Mouse (Mus musculus) midbrain, embryonic 15.5 days (tissue): ENCODE results near the gene Ablim1. TPM values are rescaled to one million over a fixed set of nuclear protein-coding genes. Genes with fewer than 3 reads are reported as not detected.

Experiments used
- ATAC-seq: fragments of 200-750 bp; cut with Nextera tagmentation; replicated peaks from 2 replicates; pipeline ENCODE4 v1.8.0; 2017; ENCODE audit warnings: moderate TSS enrichment
- H3K27ac ChIP-seq: fragments of 300-500 bp; sonication (generic); 2 replicates; pipeline ENCODE4 v1.5.1; 2015; ENCODE audit warnings: mild to moderate bottlenecking, inconsistent platforms
- H3K27me3 ChIP-seq: fragments of 300-500 bp; sonication (generic); replicated peaks from 2 replicates; pipeline ENCODE4 v1.6.1; 2015; ENCODE audit warnings: inconsistent platforms
- H3K36me3 ChIP-seq: fragments of 300-500 bp; sonication (generic); replicated peaks from 2 replicates; pipeline ENCODE4 v1.6.1; 2015; ENCODE audit warnings: inconsistent platforms
- H3K4me1 ChIP-seq: fragments of 300-500 bp; sonication (generic); 2 replicates; pipeline ENCODE4 v1.6.1; 2015; ENCODE audit warnings: inconsistent platforms
- H3K4me2 ChIP-seq: fragments of 300-500 bp; sonication (generic); 2 replicates; pipeline ENCODE4 v1.6.1; 2015; ENCODE audit warnings: inconsistent platforms, mild to moderate bottlenecking, moderate library complexity
- H3K4me3 ChIP-seq: fragments of 300-500 bp; sonication (generic); 2 replicates; pipeline ENCODE4 v1.5.1; 2015; ENCODE audit warnings: mild to moderate bottlenecking, inconsistent platforms
- H3K9ac ChIP-seq: fragments of 300-500 bp; sonication (generic); 2 replicates; pipeline ENCODE4 v1.6.1; 2015; ENCODE audit warnings: mild to moderate bottlenecking, inconsistent platforms
- H3K9me3 ChIP-seq: fragments of 300-500 bp; sonication (generic); 2 replicates; pipeline ENCODE4 v1.6.1; 2016; ENCODE audit warnings: inconsistent platforms
- WGBS: fragments of 180-500 bp; shearing (Covaris S2); methylation state at CpG from one replicate; pipeline ENCODE4 v1.1.7; 2015; ENCODE audit warnings: mixed read lengths; 5-methylcytosine and 5-hydroxymethylcytosine counted together
- polyA plus RNA-seq: library from polyadenylated mRNA; unstranded; fragments of >200 nt; fragmentation: Nextera tagmentation; extraction: Ambion mirVana; gene quantifications from 2 replicates; pipeline ENCODE4 v1.2.1, GENCODE M21; 2015

The Ablim1 gene
- polyA plus RNA-seq, 1 experiment from 2014 or later = 64.5 TPM

DNA sequence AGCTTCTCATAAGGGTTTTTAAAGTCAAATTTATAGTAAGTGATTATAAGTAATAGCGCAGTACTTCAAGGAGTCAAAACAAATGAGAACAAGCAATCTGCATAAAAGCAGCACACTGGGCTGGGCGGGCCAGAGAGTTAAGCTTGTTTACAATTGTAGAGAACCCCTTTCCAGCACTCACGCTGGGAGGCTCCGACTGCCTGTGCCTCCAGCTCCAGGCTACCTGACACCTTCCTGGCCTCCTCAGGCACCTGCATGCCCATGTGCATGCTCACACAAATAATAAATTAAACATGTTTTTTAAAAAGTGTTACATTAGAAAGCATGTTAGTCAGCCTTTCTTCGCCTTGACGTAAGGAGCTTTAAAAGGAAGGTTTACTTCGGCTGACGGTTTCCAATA is 20.4 kb upstream of the Ablim1 start:
- Histone ChIP-seq H3K4me3 (no peak overlapping the region), H3K4me1 (no peaks in the 10 kb centered on the region), H3K9me3 (no peaks in the 10 kb centered on the region), H3K27ac (no peak overlapping the region), H3K4me2 (no peak overlapping the region), H3K27me3 (no peaks in the 10 kb centered on the region), H3K36me3 (no peaks in the 10 kb centered on the region), H3K9ac (no peak overlapping the region)
- 50% methylated on average over 8 of the region's 8 CpGs for WGBS
- no peak for ATAC-seq

DNA sequence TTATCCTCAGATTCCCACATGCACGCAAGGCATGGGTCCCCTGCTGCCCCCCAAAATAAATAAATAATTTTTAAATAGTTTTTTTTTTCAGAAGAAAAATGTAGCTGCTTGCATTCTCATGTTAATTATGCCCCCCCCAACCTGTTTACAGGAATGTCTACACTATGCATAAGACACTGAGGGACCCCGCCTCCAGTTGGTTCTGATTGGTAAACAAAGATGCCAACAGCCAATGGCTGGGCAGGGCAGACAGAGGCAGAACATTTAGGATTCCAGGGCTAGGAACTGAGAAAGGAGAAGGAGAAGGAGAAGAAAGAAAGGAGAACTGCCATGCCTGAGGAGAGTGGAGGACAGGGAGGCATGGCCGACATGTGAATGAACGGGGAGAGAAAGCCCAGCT is 18.6 kb upstream of the Ablim1 start:
- Histone ChIP-seq H3K9me3 (no peaks in the 10 kb centered on the region), H3K27me3 (no peaks in the 10 kb centered on the region), H3K4me2 (no peak overlapping the region), H3K36me3 (no peaks in the 10 kb centered on the region), H3K27ac (no peak overlapping the region), H3K9ac (no peak overlapping the region), H3K4me1 (no peaks in the 10 kb centered on the region), H3K4me3 (no peak overlapping the region)
- ATAC-seq = no peak
- 84% methylated on average over 4 of the region's 4 CpGs for WGBS

DNA sequence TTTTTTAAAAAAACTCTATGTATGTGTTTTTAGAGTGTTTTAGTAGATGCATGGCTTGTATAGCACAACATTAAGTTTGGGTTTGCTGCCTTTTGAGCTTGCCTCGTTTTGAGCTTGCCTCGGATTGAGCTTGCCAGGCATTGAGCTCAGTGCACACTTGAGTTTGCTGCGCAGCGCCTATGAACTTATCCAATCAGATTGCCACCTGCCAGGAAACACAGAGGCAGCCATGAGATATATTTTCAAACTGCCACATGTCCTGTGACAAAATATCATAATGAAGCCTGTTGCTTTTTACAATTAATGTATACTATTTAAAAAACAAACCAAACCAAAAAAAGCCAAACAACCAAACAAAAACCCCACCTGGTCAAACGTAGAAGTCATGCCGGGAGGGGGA is 16.5 kb upstream of the Ablim1 start:
- no peak overlapping the region for H3K9ac ChIP-seq
- no peaks in the 10 kb centered on the region for H3K36me3 ChIP-seq
- H3K4me1 ChIP-seq = no peaks in the 10 kb centered on the region
- H3K27ac ChIP-seq = no peak overlapping the region
- H3K27me3 ChIP-seq = no peaks in the 10 kb centered on the region
- 86% methylated on average over 6 of the region's 6 CpGs for WGBS
- H3K4me2 ChIP-seq = no peak overlapping the region
- no peak overlapping the region for H3K4me3 ChIP-seq
- no peaks in the 10 kb centered on the region for H3K9me3 ChIP-seq
- ATAC-seq = no peak

DNA sequence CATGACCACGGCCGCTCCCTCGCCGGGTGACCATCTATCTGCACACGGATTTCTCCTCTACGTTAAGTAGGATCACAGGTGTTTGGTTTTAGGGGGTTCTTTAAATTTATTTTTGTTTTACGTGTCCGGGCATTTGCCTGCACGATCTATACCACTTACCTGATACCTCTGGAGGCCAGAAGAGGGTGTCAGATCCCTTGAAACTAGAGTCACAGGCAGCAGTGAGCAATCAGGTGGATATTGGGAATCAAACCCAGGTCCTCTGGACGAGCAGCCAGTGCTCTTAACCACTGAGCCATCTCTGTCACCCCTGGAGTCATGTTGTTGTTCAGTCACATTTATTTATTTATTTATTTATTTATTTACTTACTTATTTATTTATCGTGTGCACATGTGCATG is 15.6 kb upstream of the Ablim1 start:
- no peak overlapping the region for H3K9ac ChIP-seq
- H3K9me3 ChIP-seq = no peaks in the 10 kb centered on the region
- H3K27ac ChIP-seq = no peak overlapping the region
- no peak overlapping the region for H3K4me3 ChIP-seq
- 83% methylated on average over 11 of the region's 11 CpGs for WGBS
- no peaks in the 10 kb centered on the region for H3K27me3 ChIP-seq
- no peaks in the 10 kb centered on the region for H3K36me3 ChIP-seq
- H3K4me2 ChIP-seq = no peak overlapping the region
- no peak for ATAC-seq
- H3K4me1 ChIP-seq = no peaks in the 10 kb centered on the region

GRCm38 (mm10) chr19:57328792-57329191 is 14.1 kb upstream of the Ablim1 start:
- Histone ChIP-seq H3K4me3 (no peak overlapping the region), H3K9ac (no peak overlapping the region), H3K9me3 (no peaks in the 10 kb centered on the region), H3K4me1 (no peaks in the 10 kb centered on the region), H3K36me3 (no peaks in the 10 kb centered on the region), H3K4me2 (no peak overlapping the region), H3K27me3 (no peaks in the 10 kb centered on the region), H3K27ac (no peak overlapping the region)
- ATAC-seq = no peak
- 52% methylated on average over 12 of the region's 12 CpGs for WGBS

- 96% methylated on average over 7 of the region's 7 CpGs for whole genome bisulfite sequencing
- no peak for ATAC-seq
- Histone ChIP-seq H3K4me1 (no peaks in the 10 kb centered on the region), H3K27ac (no peak overlapping the region), H3K9ac (no peak overlapping the region), H3K4me2 (no peak overlapping the region), H3K9me3 (no peaks in the 10 kb centered on the region), H3K4me3 (no peak overlapping the region), H3K36me3 (no peaks in the 10 kb centered on the region), H3K27me3 (no peaks in the 10 kb centered on the region)
These were observed 13.6 kb upstream of the Ablim1 start for GRCm38 (mm10) chr19:57328269-57328668.

GRCm38 (mm10) chr19:57327679-57328078 is 13.0 kb upstream of the Ablim1 start:
- no peak for ATAC-seq
- Histone ChIP-seq H3K9me3 (no peaks in the 10 kb centered on the region), H3K27me3 (no peaks in the 10 kb centered on the region), H3K27ac (no peak overlapping the region), H3K36me3 (no peaks in the 10 kb centered on the region), H3K9ac (no peak overlapping the region), H3K4me3 (no peak overlapping the region), H3K4me2 (no peak overlapping the region), H3K4me1 (no peaks in the 10 kb centered on the region)

- H3K4me1 ChIP-seq = no peaks in the 10 kb centered on the region
- H3K27ac ChIP-seq = no peak overlapping the region
- no peak overlapping the region for H3K4me3 ChIP-seq
- H3K36me3 ChIP-seq = no peaks in the 10 kb centered on the region
- H3K4me2 ChIP-seq = no peak overlapping the region
- H3K9ac ChIP-seq = no peak overlapping the region
- H3K27me3 ChIP-seq = no peaks in the 10 kb centered on the region
- H3K9me3 ChIP-seq = no peaks in the 10 kb centered on the region
- WGBS = 31% methylated on average over 7 of the region's 7 CpGs
- ATAC-seq = no peak
These were observed 11.1 kb upstream of the Ablim1 start for GRCm38 (mm10) chr19:57325748-57326300.

GRCm38 (mm10) chr19:57323087-57323486 is 8.4 kb upstream of the Ablim1 start:
- Histone ChIP-seq H3K4me3 (no peak overlapping the region), H3K9ac (no peak overlapping the region), H3K27me3 (no peaks in the 10 kb centered on the region), H3K4me2 (no peak overlapping the region), H3K27ac (no peak overlapping the region), H3K36me3 (no peaks in the 10 kb centered on the region), H3K9me3 (no peaks in the 10 kb centered on the region), H3K4me1 (no peaks in the 10 kb centered on the region)
- 73% methylated on average over 8 of the region's 8 CpGs for WGBS
- ATAC-seq = no peak

DNA sequence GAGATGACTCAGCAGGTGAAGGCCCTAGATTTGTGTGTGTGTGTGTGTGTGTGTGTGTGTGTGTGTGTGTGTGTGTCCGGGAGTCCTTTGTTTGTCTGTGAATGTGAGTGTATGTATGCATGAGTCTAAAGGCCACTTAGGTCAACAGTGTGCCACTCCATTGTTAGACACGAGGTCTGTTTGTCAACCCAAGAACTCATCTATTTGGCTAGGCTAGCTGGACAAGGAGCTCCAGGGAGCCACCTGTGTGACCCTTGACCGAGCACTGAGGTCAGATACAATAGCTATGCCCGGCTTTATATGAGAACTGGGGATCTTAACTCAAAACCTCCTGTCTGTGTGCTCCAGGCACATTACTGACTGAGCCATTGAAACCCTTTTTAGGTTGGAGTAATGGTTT is 7.8 kb upstream of the Ablim1 start:
- Histone ChIP-seq H3K9me3 (no peaks in the 10 kb centered on the region), H3K27me3 (no peaks in the 10 kb centered on the region), H3K9ac (no peak overlapping the region), H3K4me3 (no peak overlapping the region), H3K4me2 (no peak overlapping the region), H3K36me3 (no peaks in the 10 kb centered on the region), H3K4me1 (no peaks in the 10 kb centered on the region), H3K27ac (no peak overlapping the region)
- 72% methylated on average over 4 of the region's 4 CpGs for WGBS
- ATAC-seq = no peak

DNA sequence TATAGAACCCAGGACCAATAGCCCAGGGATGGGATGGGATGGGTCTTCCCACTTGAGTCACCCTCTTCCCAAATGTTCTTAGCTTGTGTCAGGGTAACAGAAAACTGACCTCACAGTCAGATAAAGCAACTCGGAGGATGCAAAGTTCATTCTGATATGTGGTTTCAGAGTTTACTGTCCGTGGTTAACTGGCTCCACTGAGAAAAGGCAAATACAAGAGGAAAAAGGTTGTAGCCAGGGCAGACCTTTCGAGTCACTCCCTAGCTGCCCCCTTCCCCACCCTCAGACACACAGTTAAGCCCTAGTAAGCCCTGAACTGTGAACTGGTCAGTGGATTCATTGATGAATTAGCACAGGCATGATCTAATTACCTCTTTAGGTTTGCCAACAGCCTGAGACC is 7.1 kb upstream of the Ablim1 start:
- Histone ChIP-seq H3K36me3 (no peaks in the 10 kb centered on the region), H3K4me1 (no peaks in the 10 kb centered on the region), H3K4me2 (no peak overlapping the region), H3K9me3 (no peaks in the 10 kb centered on the region), H3K4me3 (no peak overlapping the region), H3K27ac (no peak overlapping the region), H3K27me3 (no peaks in the 10 kb centered on the region), H3K9ac (no peak overlapping the region)
- 93% methylated on average over 3 of the region's 3 CpGs for WGBS
- ATAC-seq = no peak

GRCm38 (mm10) chr19:57320656-57321382 is 6.1 kb upstream of the Ablim1 start:
- no peak for ATAC-seq
- 72% methylated on average over 9 of the region's 9 CpGs for WGBS
- Histone ChIP-seq H3K4me3 (no peak overlapping the region), H3K4me2 (no peak overlapping the region), H3K9ac (no peak overlapping the region), H3K27ac (no peak overlapping the region), H3K4me1 (no peaks in the 10 kb centered on the region), H3K36me3 (no peaks in the 10 kb centered on the region), H3K9me3 (no peaks in the 10 kb centered on the region), H3K27me3 (no peaks in the 10 kb centered on the region)

DNA sequence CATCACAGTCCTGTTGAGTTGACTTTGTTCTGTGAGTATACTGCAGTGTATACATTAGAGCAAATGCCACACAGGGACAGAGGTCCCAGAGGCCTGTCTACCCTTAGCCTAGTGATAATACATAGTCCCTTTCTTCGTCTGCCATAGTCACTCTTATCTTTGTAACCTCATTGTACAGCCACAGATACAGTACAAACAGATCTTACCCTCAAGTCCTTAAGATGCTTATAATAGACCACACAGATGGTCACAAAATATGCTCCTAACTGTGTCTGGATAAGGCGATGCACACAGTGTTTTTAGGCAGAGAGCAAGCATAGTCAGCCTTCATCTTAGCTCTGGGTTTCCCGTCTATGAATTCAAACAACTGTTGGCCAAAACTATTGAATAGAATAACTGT is 1.9 kb upstream of the Ablim1 start:
- Histone ChIP-seq H3K9me3 (no peaks in the 10 kb centered on the region), H3K36me3 (no peaks in the 10 kb centered on the region), H3K4me3 (no peak overlapping the region), H3K27me3 (no peaks in the 10 kb centered on the region), H3K4me1 (peaks cover 20% of the 10 kb centered on the region), H3K4me2 (no peak overlapping the region), H3K9ac (no peak overlapping the region), H3K27ac (no peak overlapping the region)
- ATAC-seq = no peak
- 91% methylated on average over 3 of the region's 3 CpGs for whole genome bisulfite sequencing
